Mouse (Mus musculus): ENCODE data around the gene Metap1.

Gene Metap1

GRCm38 (mm10) chr3:138448077-138448860 is 41.0 kb downstream of the Metap1 start:
- DNase-seq = peak; percentile 58 to 60

- DNase-seq = no peak
These were observed 45.9 kb downstream of the Metap1 start for GRCm38 (mm10) chr3:138443465-138443771.

- peak; percentile 90 to 92 for DNase-seq
These were observed 46.5 kb downstream of the Metap1 start, which contains the start of gene Adh5 for GRCm38 (mm10) chr3:138442612-138443464. Gene Adh5, plus strand, starts transcription at chr3:138443093.

DNA sequence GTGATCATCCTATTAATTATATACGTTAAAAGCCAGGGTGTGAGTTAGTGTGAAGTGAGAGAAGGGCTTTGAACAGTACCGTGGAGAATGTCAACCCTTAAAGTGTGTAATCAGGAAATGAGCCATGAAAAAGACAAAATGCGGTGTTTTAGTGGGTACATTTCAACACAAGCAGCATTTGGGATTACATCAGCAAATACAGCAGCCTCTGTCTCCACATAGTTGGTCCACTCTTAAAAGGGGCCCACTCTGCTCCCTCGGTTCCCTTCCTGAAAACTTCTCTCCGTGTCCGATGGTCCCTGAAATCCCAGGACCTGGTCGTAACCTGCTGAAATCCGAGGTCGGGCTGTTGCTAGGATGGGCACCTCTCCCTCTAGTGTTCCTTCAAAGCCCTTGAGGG is 47.1 kb downstream of the Metap1 start:
- DNase-seq = no peak

DNA sequence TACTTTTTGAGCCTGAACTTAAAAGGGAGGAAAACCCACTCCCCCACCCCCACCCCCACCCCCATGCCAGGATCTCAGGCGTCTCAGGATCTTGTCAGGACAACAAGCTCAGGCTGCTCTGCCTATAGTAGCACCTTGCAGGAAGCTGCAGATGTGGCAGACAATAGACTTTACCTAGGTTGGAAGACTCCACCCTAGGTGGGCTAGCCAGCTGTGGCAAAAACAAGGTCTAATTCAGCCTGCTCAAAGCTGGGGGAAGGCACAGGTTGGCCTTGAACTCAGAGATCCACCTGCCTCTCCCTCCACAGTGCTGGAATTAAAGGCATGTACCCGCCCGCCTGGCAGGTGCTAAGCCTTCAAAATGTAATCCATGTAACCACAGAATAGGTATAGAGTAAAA is 50.6 kb downstream of the Metap1 start:
- no peak for DNase-seq

GRCm38 (mm10) chr3:138431835-138432234 is 57.5 kb downstream of the Metap1 start:
- DNase-seq = no peak

GRCm38 (mm10) chr3:138430360-138430976 is 58.8 kb downstream of the Metap1 start:
- no peak for DNase-seq

DNA sequence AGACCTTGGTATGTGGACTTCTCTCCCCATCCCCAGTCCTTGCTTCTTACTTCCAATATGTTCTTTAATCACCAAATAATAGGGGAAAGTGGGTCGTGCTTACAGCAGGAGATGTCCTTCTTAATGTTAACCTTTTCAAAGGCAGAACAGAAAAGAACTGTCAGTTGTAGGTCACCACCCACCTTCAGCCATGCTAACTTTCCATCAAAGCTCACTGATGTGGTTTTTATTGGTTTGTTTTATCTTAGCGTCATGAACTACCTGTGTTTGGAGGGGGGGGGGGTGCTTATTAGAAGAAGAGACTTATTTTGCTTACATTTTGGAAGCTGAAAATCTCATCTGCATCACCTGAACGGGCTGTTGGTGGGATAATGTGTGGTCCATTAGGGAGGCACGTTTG is 65.1 kb downstream of the Metap1 start:
- no peak for DNase-seq

GRCm38 (mm10) chr3:138423664-138424063 is 65.7 kb downstream of the Metap1 start:
- no peak for DNase-seq

DNA sequence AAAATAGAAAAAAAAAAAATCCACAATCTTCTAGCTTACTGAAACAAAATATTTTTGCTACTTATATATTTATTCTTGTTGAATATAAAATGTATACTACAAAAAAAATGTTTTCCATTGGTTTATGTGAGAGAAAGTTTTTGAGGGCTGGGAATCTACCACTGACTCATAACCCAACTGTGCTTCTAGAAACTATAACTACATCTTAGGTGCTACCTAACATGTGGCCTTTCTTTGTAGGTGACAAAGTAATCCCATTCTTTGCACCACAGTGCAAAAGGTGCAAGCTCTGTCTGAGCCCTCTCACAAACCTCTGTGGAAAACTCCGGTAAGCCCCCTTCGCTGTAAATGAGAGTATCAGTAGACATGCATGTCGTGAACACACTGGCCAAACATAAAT is 68.9 kb downstream of the Metap1 start:
- no peak for DNase-seq

- DNase-seq = no peak
These were observed 69.9 kb downstream of the Metap1 start for GRCm38 (mm10) chr3:138419369-138419768.

GRCm38 (mm10) chr3:138415121-138415690 is 74.1 kb downstream of the Metap1 start, which contains the start of gene Adh4:
Gene Adh4, plus strand, starts transcription at chr3:138415466.
- peak in 1 of 2 experiments; percentile 18 for DNase-seq

DNA sequence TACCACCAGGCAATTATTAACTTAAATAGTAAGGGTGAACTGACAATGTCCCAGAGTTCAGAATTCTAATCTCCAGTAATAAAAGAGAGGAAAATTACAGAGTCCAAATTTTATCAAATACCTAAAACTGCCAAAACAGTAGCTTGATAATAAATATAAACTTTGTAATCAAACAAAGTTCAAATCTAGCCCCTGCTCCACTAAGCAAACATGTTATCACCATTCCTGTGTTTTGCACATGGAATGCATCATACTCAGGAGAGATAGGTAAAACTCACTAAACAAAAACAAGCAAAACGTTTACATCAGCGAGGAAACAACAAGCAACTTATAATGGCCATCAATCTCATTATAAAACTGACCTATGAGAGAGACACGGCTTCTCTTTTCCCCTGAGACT is 79.1 kb downstream of the Metap1 start:
- no peak for DNase-seq

- DNase-seq = no peak
These were observed 79.7 kb downstream of the Metap1 start for GRCm38 (mm10) chr3:138409585-138409984.
